Mouse (Mus musculus) lung, embryonic 14.5 days (tissue): ENCODE measurements around the gene Smn1. TPM values are rescaled to one million over a fixed set of nuclear protein-coding genes. Genes with fewer than 3 reads are reported as not detected.

Experiments
- polyA plus RNA-seq: library from polyadenylated mRNA; unstranded; fragments of >200 nt; fragmentation: Nextera tagmentation; extraction: Ambion mirVana; gene quantifications from 2 replicates; pipeline ENCODE4 v1.2.1, GENCODE M21; 2014

The Smn1 gene
- polyA plus RNA-seq, 1 experiment from 2014 or later, result 63.6 TPM

Other genes with a start within 250 kb of the Smn1 start
- 0.33 and 0.47 TPM in 2 replicates for gene Cartpt, start 223.8 kb upstream of the Smn1 start, polyA plus RNA-seq
- 44.6 and 46.9 TPM in 2 replicates for gene Mccc2, start 109.2 kb upstream of the Smn1 start, polyA plus RNA-seq
- 24.0 and 27.7 TPM in 2 replicates for gene Bdp1, start 20.8 kb upstream of the Smn1 start, polyA plus RNA-seq
- 134 and 142 TPM in 2 replicates for gene Serf1, start 16.8 kb upstream of the Smn1 start, polyA plus RNA-seq
- gene Naip2, start 77.2 kb downstream of the Smn1 start, polyA plus RNA-seq, result 0.43 and 0.62 TPM in 2 replicates
- gene Naip5, start 121.5 kb downstream of the Smn1 start, polyA plus RNA-seq, result 0.28 TPM in 2 replicates
- gene Naip6, start 192.8 kb downstream of the Smn1 start, polyA plus RNA-seq, result 0.11 and 0.18 TPM in 2 replicates